Mouse (Mus musculus) thymus, adult 2 months (tissue): ENCODE results near the gene Adck2. TPM values are rescaled to one million over a fixed set of nuclear protein-coding genes. Genes with fewer than 3 reads are reported as not detected.
A peak's percentile ranks its signal among the peaks of the same experiment; 100 is the strongest.

Source experiments
- DNase-seq: peaks from one replicate; pipeline ENCODE4 v3.0.0; 2021
- H3K27ac ChIP-seq: fragments of 200-500 bp; 2 replicates; pipeline ENCODE4 v1.5.1; 2012; ENCODE audit warnings: low read length, control low read depth; ENCODE audit not compliant: control insufficient read depth, insufficient read depth
- H3K27me3 ChIP-seq: fragments of 200-500 bp; 2 replicates; pipeline ENCODE4 v1.6.1; 2012; ENCODE audit warnings: mild to moderate bottlenecking, low read length, moderate library complexity, mixed read lengths; ENCODE audit not compliant: control insufficient read depth, insufficient read depth
- H3K36me3 ChIP-seq: fragments of 200-500 bp; 2 replicates; pipeline ENCODE4 v1.6.1; 2012; ENCODE audit warnings: mild to moderate bottlenecking, low read length, moderate library complexity; ENCODE audit not compliant: control insufficient read depth, insufficient read depth
- H3K4me1 ChIP-seq: fragments of 200-500 bp; replicated peaks from 2 replicates; pipeline ENCODE4 v1.6.1; 2012; ENCODE audit warnings: low read length; ENCODE audit not compliant: control insufficient read depth, insufficient read depth
- H3K4me3 ChIP-seq: fragments of 200-500 bp; 2 replicates; pipeline ENCODE4 v1.5.1; 2012; ENCODE audit warnings: mild to moderate bottlenecking, low read length, control low read depth, moderate library complexity; ENCODE audit not compliant: control insufficient read depth, insufficient read depth
- CTCF ChIP-seq: fragments of 200-500 bp; IDR thresholded peaks from 2 replicates; pipeline ENCODE4 v1.5.1; 2012; ENCODE audit warnings: mild to moderate bottlenecking, control low read depth, low read length, moderate library complexity, borderline replicate concordance; ENCODE audit not compliant: control insufficient read depth, poor library complexity, insufficient read depth; ENCODE audit errors: extremely low read depth
- POLR2A ChIP-seq: fragments of 200-500 bp; IDR thresholded peaks from 2 replicates; pipeline ENCODE4 v1.6.1; 2012; ENCODE audit warnings: mild to moderate bottlenecking, low read length, control low read depth, moderate library complexity; ENCODE audit not compliant: control insufficient read depth, poor library complexity, insufficient read depth; ENCODE audit errors: extremely low read depth
- WGBS: fragments of 180-500 bp; shearing (Covaris S2); methylation state at CpG from one replicate; pipeline ENCODE4 v1.1.7; 2018; 5-methylcytosine and 5-hydroxymethylcytosine counted together
- polyA plus RNA-seq: library from polyadenylated mRNA; depleted of rRNA; stranded (reverse); fragments of >200 nt; gene quantifications from 2 replicates; pipeline ENCODE4 v1.2.3, GENCODE M21; 2012

Gene Adck2
- polyA plus RNA-seq, 1 experiment, result 17.0 TPM

- no peak for DNase-seq
- Histone ChIP-seq H3K27me3 (no peaks in the 10 kb centered on the region), H3K36me3 (no peaks in the 10 kb centered on the region), H3K4me1 (peaks cover 7% of the 10 kb centered on the region), H3K4me3 (no peak overlapping the region), H3K27ac (no peak overlapping the region)
- 97% methylated on average over 4 of the region's 4 CpGs for WGBS
- TF ChIP-seq POLR2A, result no peak
- TF ChIP-seq CTCF, result no peak
These were observed 17.8 kb downstream of the Adck2 start for GRCm38 (mm10) chr6:39591481-39591880.

GRCm38 (mm10) chr6:39592401-39593214 is 18.9 kb downstream of the Adck2 start, which contains the start of gene Ndufb2:
TSS of gene Ndufb2 (plus strand) at chr6:39592574.
- DNase-seq, result peak; percentile 90
- peaks cover 7% of the 10 kb centered on the region for H3K4me1 ChIP-seq
- no peak within 1 kb of the TSS for H3K27ac ChIP-seq
- peak within 1 kb of the TSS; percentile 64 for H3K4me3 ChIP-seq
- TF ChIP-seq POLR2A (peak; percentile 66), CTCF (peak; percentile 33; the same call in 1 of the 2 replicates)
- H3K36me3 ChIP-seq, result no peaks in the 10 kb centered on the region
- H3K27me3 ChIP-seq, result no peaks in the 10 kb centered on the region
- under 1% methylated on average over 56 of the region's 56 CpGs for WGBS

- H3K36me3 ChIP-seq, result peaks cover 18% of the 10 kb centered on the region; the same call in 1 of the 2 replicates
- WGBS, result 98% methylated on average over 3 of the region's 3 CpGs
- H3K27me3 ChIP-seq, result no peaks in the 10 kb centered on the region
- DNase-seq, result no peak
- TF ChIP-seq POLR2A (no peak), CTCF (no peak)
- no peak overlapping the region for H3K27ac ChIP-seq
- no peak overlapping the region for H3K4me3 ChIP-seq
- no peaks in the 10 kb centered on the region for H3K4me1 ChIP-seq
These were observed 27.2 kb downstream of the Adck2 start for GRCm38 (mm10) chr6:39600851-39601250.

- H3K4me3 ChIP-seq, result no peak overlapping the region
- 32% methylated on average over 3 of the region's 3 CpGs for WGBS
- H3K27ac ChIP-seq, result no peak overlapping the region
- peaks cover 18% of the 10 kb centered on the region; the same call in 1 of the 2 replicates for H3K36me3 ChIP-seq
- no peaks in the 10 kb centered on the region for H3K4me1 ChIP-seq
- no peaks in the 10 kb centered on the region for H3K27me3 ChIP-seq
- no peak for DNase-seq
- no peak for TF ChIP-seq CTCF
- no peak for TF ChIP-seq POLR2A
These were observed 28.2 kb downstream of the Adck2 start for GRCm38 (mm10) chr6:39601828-39602227.

GRCm38 (mm10) chr6:39604565-39604964 is 30.9 kb downstream of the Adck2 start:
- Histone ChIP-seq H3K4me3 (no peak overlapping the region), H3K27me3 (no peaks in the 10 kb centered on the region), H3K27ac (no peak overlapping the region), H3K4me1 (no peaks in the 10 kb centered on the region), H3K36me3 (peaks cover 9% of the 10 kb centered on the region; the same call in 1 of the 2 replicates)
- no peak for TF ChIP-seq POLR2A
- no peak for TF ChIP-seq CTCF
- no peak for DNase-seq
- 97% methylated on average over 5 of the region's 5 CpGs for WGBS

- Histone ChIP-seq H3K27me3 (no peaks in the 10 kb centered on the region), H3K27ac (no peak overlapping the region), H3K4me1 (no peaks in the 10 kb centered on the region), H3K4me3 (no peak overlapping the region), H3K36me3 (peaks cover under 1% of the 10 kb centered on the region; the same call in 1 of the 2 replicates)
- TF ChIP-seq POLR2A (no peak), CTCF (no peak)
- no peak for DNase-seq
- WGBS, result 98% methylated on average over 6 of the region's 6 CpGs
These were observed 32.4 kb downstream of the Adck2 start for GRCm38 (mm10) chr6:39606056-39606455.
